Mouse (Mus musculus) kidney, postnatal 14 days (tissue): ENCODE data around the gene Csrp1.
A peak's percentile ranks its signal among the peaks of the same experiment; 100 is the strongest.

Experiments
- DNase-seq: peaks from one replicate; pipeline ENCODE4 v3.0.0; 2022; ENCODE audit warnings: mixed read lengths

Csrp1 gene

DNA sequence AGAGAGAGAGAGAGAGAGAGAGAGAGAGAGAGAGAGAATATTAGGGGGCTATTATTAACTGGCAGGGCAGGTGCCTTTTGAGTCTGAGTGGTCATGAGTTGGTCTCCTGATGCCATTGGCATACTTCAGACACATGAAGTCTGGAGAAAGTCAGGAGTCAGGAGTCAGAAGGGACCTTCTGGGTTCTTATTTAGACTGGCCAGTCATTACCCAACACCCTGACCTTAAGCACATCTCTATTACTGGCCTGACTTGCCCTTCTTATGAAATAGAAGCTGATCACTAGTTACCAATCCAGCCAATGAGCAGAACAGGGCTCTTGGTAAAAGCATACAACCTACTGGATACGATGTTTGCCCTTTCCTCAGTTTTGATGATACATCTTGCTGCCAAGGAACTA, 57.2 kb downstream of the Csrp1 start:
- DNase-seq: no peak

DNA sequence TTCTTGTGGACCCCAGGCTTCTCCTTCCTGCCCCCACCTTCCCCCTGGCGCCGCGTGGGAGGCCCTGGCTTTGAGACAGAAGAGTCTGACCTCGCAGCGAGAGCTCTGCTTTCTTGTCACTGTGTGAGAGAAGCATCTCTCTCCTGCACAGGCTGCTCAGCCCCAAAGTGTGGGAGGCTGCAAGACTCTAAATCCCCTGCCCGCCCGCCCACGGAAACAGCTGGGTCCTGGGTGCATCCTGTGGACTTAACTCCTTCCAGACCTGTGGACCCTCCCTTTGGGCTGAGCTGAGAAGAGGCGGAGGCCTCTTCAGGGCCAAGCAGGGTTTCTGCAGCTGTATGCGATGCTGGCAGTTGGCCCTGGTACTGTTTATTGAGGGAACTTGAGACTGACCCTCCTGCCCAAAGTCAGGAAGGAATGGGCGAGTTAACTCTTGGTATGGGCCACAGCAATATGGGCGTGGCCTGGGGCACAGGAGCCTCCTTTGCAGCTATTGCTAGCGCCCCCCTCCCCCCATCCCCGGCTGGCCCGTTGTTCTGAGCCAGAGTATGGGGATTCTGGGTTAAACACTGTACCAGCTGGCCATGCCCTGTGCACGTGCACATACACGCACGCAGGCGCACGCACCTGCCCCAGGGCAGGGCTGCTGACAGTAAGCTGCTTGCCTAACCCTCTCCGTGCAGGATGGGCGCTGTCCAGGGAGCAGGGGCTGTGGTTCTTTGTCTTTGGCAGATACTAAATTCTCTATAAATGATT, 59.1 kb downstream of the Csrp1 start, which contains the start of gene Tnni1:
Tnni1 (plus strand) TSS at position 655 of the 756 bp plus-strand sequence.
- DNase-seq: no peak

DNA sequence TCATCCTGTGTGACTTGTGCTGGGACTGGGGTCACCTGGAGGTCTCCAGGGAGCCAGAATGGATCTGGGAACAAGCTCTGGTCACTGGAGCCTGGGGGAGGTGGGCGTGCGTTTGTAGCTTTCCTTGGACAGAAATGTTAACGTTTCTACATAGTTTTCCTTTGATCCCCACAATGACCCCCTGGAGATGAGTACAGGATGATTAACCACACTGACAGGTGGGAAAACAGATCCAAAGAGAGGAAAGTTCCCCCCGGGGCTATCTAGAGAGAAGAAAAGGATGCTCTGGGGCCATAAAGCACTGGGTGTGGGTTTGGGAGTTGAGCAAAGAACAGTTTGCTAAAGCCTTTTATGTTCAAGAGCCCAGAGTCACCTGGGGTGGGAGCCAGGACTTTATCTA, 60.8 kb downstream of the Csrp1 start:
- DNase-seq: no peak

DNA sequence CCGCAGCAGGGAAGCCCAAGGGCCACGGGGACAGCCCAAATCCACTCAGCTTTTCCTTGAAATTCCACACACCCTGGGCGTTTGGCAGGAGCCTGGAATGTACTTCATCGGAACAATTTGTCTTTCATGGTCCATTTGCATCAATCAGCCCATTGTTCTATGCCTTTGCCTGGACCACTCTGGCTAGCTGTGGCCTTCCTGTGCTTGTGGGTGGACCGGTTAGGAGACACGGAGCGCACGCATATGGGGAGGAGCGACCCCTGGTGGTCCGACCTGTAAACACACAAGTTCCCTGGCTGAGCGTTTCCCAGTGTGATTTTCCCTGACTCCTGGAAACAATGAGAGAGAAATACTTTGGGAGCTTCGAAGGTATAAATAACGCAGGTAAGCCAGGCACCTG, 61.4 kb downstream of the Csrp1 start:
- DNase-seq: peak; percentile 81

DNA sequence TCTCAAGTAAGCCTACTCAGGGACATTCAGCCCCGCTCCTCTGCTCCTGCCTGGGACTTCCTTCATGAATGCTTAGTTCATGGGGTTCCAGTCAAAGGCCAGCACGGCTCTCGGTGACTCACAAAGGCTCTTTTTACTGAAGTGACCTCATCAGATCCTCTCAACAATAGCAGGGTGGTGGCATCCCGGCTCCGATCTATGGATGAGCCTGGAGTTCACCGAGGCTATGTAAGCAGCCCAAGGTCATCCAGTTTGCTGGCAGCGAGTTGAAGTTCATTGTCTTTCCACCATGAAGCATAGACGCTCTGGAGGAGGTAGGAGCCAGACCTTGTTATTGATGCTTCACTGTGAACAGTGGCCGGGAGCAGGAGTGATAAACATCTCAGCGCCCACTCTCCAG, 63.0 kb downstream of the Csrp1 start:
- DNase-seq: no peak

DNA sequence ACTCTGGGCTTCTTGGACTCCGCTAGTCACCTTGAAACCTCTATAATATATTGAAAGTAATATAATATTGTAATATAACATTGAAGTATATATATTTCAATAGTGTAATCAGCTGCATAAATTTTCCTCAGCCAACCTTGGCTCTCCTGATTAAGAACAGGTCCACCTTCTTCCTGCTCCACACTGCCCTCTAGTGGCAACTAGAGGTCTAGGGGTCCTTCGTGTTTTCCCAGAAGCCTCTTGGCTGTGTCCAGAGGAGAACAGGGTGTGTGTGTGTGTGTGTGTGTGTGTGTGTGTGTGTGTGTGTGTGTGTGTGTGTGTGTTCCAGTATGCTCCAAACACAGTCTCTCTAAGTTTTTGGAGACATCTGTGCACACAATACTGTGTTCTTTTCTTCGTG, 67.9 kb downstream of the Csrp1 start:
- DNase-seq: peak; percentile 79

DNA sequence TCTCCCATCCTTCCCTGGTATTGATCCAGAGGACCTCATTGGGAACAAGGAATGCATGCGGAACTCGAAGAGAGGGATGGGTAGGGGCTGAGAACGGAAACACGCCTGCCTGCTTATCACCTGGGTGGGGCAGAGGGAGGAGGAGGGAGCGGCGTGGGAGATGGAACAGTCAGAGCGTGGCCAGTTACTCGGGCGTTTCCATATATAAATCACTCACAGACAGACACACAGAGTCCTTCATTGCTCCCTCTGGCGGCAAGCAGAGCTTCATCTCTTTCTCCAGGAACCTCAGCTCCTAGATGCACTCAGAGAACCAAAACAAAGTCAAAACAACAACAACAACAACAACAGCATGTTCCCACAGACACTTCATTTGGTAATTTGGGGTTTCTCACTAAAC, 68.8 kb downstream of the Csrp1 start:
- peak; percentile 50 for DNase-seq

DNA sequence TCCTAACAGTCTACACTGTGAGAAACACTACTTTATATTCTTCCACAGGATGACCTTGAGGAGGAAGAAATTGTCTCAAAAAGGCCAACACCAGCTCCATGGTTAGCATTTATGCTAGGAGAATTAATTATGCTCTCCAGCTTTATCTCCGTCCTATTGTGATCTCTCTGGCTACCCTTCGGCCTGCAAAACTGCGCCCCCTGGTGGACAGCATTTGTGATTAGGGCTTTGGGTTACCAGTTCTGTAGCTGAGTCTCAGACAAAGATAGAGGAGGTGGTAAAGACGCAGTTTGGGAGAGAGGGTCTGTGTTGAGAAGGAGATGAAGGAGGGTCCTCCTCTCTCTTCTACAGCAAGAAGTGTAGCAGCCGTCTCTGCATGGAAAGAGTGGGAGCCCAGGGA, 70.0 kb downstream of the Csrp1 start:
- DNase-seq: peak; percentile 72

DNA sequence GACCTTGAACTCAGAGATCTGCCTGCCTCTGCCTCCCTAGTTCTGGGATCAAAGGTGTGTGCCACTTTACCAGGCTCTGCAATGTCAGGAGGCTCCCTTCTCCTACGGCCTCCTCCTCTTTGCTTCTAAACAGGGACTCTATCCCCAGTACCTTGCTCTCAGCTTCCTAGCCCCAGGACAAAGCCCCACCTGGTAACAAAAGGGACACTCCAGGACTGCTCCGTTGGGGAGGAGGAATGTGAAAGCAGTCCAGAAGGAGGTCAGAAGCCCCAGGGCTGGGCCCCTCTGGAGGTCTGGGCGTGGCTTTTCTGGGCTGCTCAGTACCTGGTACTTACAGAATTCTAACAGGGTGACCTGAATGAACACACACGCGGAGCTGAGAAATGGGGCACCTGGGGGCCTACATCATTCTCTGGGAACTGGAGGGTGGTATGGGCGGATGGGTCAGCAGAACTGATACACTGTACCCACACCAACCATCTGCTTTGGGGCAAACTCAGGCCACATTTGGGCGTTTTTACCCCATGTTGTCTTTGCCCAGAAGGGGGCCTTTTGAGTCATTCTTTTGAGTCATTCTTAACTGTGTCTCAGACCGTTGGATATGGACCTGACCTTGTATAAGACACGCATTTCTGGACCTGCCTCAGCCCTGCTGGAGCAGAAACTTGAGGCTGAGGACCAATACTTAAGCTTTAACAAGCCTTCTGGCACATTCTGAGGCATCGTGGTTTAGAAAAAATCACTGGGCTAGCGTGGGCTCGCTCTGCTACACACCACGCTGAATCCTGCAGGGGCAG, 72.5 kb downstream of the Csrp1 start:
- DNase-seq: no peak

DNA sequence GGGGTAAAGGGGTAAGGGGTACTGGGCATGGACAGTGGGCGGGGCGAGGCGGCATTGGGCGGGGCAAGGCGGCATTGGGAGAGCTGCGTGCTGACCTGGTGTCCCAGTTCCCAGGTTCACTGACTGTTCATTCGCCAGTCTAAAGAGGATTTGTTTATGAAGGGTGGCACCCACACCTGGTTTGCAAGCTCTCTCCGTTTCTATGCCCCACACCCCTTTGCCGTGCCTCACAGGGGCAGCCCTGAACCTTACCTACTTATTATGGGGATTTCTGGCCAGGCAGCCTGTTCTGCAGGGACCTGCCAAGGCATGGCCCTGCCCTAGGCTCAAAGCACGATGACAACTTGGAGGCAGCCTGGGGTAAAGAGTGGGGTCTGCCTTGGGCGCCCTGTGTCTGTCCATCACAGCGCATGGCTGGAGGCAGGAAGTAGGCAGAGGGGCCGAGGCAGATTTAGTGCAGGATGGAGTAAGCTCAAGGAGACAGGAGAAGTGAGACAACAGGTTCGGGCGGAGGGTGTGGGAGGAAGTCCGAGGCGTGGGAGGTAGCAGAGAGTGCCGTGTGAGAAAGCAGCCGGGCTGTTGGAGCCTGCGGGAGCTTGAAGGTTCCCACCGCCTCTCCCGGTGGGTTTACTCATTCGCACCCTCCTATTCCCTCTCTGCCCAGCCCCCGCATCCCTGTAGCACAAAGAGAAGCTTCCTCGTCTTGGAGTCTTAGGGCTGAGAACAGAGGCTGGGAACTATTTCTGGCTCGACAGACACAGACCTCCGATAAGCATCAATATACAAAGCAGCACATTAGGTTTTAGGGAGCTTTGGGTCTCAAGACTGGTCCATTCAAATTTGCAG, 73.7 kb downstream of the Csrp1 start:
- DNase-seq: no peak

DNA sequence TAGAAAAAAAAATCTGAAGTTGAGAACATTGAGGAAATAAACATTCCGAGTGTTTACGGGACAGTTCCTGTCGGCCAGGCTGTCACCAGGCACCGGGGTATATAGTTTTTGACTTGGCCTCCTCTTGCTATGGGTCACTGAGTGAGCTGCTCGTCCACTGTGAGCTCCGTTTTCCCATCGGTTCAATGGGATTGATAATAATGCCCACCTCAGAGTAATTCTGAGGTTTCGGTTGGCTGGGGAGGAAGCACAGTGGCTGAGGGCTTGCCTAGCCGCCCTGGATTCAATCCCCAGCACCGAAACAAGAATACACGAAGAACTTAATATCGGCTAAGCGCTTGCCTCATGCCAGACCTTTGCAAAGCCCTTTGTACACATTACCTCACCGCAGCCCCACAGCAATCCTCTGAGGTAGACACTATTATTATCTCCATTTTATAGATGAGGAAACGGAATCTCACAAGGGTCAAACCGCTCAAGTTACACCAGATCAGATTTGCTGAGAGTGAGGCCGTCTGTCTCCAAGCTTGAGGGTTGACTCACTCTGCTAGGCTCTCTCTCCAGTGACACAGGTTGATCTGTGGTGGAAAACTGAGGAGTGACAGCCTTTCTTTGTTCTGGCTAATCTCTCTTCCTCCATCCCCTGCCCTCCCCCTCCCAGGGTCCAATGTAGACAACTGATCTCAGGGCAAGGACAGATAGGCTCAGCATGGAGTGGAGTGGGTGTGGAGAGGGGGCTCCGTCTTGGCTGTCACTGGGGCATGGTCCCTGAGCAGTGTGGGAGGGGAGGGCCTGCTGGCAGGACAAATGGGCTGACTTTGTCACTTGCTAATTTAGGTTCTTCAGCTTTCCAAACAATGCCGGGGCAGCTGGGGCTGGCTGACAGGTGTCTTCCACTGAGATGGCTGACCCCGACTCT, 74.6 kb downstream of the Csrp1 start:
- DNase-seq: no peak

DNA sequence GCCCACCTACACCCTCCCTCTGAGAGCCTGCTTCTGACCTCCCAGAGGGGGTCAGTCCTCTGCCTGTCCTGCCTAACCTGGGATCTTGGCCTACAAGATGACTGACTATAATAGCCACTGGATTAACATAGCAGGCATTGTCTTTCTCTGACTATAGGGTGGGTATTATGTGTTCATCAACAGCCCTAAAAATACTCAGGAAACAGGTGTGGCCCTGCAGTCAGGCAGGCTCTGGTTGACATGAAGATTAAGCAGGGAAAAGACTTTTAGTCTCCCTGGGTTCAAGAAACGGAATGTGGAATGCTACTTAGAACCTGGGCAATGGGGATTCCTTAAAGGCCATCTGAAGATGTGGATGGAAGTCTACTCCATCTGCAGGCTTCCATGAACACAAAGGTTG, 78.6 kb downstream of the Csrp1 start:
- DNase-seq: no peak

DNA sequence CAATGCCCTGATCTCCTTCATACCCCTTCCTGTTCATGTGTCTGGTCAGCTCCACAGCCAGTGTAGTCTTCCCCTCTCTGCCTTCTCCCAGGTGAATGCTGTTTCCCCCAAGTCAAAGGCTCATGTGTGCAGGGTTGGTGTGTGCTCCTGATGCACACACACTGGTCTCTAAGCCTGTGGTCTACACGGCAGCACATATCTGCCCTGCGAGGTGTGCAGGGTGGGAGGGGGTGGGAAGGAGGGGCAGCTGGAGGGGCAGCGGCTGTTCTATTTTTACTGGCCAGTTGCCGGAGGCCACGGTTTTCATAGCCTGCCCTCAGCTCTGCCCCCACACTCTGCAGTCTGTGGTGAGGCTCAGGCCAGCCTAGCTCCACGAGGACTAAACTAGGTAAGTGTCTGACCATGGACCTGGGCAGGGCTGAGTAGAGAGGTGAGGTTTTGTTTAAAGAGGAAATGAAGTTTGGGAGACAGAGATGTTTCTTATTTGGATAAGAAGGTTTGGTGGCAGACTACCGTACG, 79.3 kb downstream of the Csrp1 start:
- DNase-seq: no peak

DNA sequence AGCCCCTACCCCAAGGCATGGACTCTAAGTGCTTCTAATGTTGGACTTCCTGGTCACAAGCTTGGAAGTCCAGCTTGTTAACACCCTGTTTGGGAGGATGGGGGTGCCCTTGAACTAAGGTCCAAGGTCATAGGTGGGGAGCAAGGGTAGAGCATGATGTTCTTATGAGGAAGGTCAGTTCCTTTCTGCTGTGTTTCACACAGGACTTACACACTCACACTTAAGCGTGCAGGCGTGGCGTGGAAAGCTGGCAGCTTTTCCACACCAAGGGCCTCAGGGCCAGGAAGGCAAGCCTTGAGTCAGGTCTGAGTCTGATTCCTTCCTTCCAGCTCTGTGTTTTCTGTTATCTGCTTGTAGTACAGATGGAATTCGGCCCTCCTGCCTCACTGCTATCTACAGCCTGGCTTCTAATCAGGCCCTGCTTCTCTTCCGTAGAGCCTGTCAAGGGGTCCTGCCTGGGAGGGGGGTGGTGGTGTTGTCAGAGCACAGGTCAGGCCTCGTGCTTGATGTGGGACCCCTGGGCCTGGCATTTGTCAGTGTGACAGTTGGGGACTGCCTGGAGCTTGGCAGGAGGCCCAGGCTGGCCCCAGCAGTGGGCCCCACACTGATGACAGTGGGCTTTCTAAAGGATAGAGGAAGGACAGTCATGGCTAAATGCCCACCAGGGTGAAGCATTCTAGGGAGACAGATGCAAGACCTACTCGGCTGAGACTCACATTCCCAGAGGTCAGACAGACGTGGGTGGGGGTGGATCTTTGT, 80.5 kb downstream of the Csrp1 start:
- no peak for DNase-seq
